Mouse (Mus musculus): ENCODE data around the gene Chst12.
"Not testable (repeated sequence)": the region's sequence is repeated elsewhere in the genome, so short reads cannot be mapped to it uniquely, and the experiment has no call there.

The Chst12 gene

DNA sequence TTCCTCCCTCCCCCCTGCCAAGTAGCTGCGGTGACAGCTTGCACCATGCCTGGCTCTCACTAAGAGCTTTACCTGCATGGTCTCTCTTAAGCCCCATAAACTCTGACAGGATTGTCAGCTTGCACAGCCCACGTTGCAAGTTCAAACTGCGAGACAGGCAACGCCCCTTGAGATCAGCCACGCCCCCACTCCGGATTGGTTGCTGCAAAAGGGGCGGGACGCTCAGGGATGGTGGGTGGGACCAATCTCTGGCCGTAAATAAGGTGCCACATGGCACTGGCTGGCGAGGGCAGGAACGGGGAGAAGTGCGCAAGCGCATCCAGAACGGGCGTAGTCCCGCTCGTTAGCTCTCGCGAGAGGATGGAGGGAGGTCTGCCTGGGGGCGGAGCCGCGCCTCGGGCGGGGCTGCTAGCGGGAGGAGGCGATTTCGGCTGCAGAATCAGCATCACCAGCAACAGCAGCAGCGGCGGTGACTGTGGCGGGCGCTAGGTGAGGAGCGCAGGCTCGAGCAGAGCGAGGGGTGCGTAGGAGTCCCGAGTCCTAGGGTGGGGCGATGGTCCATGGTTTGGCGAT is at the start of gene Chst12:
Gene Chst12, plus strand, starts transcription at position 343 of the 573 bp plus-strand sequence.
- DNase-seq, result peak; percentile 99

- no peak for DNase-seq
Measured at GRCm38 (mm10) chr5:140461476-140461875, 43.9 kb upstream of the Chst12 start.

DNA sequence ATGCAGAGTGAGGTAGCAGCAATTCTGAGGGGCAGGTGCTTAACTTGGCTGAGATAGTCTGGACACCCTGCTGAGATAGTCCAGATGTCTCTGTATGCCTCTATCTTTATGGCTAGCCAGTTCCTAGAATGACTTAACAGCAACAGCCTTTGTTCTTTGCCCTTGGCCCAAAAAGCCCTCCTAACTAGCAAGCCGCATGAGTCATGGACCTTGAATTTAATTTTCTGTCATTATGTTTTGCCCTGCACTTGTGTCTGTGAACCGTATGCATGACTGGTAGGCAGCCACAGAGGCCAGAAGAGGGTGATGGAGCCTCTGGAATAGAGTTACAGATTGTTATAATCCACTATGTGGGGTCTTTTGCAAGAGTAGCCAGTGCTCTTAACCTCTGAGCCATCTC is 42.2 kb upstream of the Chst12 start:
- not testable (repeated sequence) for DNase-seq

DNA sequence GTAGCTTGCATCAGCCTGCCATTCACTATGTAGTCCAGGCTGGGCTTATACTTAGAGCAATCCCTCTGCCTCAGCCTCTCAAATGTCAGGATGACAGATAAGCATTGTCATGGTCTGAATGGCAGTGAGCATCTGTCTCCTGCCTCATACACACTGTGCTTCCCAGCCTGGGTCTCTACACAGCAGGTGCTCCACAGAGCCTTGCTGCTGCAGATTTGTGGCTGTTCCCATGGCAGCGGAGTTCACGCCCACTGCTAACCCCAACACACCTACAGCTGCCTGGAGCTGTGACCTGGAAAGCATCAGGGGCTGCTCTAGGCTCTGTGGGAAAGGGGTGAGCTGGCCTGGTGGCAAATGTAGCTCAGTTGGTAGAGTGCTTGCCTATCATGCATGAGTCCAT is 40.4 kb upstream of the Chst12 start:
- no peak for DNase-seq

- DNase-seq, result no peak
Measured at GRCm38 (mm10) chr5:140472336-140472735, 33.0 kb upstream of the Chst12 start.

GRCm38 (mm10) chr5:140481458-140481857 is 23.9 kb upstream of the Chst12 start:
- no peak for DNase-seq

DNA sequence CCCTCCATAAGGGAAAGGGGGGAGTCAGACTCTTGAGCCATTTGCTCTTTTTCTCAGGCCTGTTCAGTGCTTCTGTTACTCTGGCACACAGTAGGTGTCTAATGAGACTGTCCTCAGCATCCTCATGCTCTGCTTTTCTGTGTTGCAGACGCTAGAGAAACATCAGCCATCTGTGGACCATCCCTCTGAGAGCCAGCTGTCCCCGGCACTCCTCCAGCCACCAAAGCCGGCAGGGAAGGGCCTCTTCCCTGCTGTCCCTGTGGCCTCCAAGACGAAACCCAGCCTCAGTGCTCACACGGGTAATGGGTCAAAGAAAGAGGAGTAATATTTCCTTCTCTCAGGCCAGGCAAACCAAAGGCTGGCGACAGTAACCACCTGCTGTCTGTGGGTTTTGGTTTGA is 14.2 kb upstream of the Chst12 start:
- DNase-seq, result no peak

- DNase-seq, result no peak
Measured at GRCm38 (mm10) chr5:140492684-140493233, 12.6 kb upstream of the Chst12 start.

GRCm38 (mm10) chr5:140498176-140498575 is 7.2 kb upstream of the Chst12 start:
- no peak for DNase-seq

DNA sequence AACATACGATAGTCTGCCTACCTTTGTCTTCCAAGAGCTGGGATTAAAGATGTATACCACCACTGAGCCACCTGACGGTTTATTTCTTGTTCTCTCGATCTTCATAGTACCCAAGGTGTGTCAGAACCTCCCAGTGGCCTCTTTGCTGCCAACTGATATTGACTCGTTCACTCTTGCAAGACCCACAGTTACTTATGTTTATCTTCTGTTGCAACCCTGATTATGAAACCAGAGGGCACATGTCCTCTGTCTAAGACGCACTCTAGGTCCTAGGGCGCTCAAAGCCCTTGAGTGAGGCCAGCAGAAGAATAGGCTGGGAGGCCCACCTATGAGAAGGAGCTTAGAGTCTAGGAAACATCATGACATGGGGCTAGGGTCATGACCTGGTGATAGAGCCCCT is 4.6 kb upstream of the Chst12 start:
- no peak for DNase-seq

- DNase-seq, result no peak
Measured at GRCm38 (mm10) chr5:140501982-140502836, 3.1 kb upstream of the Chst12 start.

DNA sequence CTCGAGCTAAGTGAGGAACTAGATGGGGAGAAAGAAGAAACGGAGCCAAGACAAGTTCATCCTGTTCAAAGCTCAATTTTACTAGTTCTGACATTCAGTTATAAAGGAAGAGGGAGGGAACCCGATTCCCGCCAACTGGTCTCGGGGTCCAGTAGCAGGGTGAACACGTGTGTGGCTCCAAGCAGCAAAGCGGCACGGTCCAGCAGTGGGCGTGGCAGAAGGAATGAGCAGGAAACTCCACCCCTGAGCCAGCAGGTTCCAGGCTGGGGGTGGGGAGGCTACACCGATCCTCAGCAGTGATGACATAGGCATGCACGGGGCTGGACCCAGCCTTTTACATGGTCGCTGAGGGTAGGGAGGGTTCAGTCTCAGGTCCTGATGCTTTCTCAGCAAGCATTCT is 2.4 kb upstream of the Chst12 start:
- peak; percentile 86 for DNase-seq

GRCm38 (mm10) chr5:140506096-140506794 is 895 bp downstream of the Chst12 start:
- no peak for DNase-seq

DNA sequence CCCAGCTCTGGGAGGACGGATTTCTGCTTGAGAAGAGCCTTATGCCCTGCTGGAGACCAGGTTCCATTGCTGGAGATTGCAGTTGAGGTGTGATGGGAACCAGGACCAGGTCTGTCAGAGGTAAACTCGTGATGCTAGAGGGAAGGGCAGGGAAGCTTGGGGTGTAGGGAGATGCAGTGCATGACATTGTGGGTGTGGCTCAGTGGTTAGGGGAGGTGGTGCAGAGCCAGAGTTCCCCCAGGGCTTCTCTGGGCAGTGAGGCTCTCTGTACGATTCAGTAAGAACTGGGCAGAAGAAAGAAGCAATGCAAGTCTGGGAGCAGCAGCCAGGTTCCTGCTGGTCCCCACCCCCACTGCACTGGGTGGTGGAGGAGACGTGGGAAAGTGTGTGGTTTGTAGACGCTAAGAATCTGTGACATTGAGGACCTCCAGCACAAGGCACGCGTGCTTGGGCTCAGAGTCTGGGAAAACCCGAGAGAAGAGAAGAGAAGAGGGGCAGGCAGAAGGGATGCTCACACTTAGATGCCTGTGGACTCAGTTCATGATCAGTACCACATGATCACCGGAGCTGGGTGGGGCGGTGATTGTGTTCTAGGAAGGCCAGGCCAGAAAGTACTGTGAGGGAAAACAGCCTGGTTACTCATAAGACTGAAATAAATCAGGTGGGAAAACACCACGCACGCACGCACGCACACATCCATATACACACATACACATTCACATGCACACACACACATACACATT is 2.3 kb downstream of the Chst12 start:
- no peak for DNase-seq

DNA sequence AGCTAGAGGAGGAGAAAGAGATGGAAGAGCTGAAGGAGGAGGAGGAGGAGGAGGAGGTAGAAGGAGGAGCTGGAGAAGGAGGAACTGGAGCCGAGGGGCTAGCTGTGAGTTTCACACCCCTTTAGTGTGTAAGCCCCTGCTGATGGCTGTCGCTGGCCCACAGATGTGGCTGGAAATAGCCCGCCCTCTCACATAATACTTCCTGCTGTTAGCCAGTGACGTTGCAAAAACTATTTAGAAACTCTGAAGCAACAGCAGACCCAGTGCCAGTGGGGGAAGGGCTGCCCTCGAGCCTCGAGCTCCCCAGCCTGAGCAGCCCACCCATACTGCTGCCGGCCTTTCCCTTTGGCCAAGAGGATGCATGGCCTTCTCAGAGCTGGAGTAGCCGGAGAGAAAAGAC is 3.3 kb downstream of the Chst12 start:
- peak; percentile 29 for DNase-seq

GRCm38 (mm10) chr5:140509204-140509603 is 3.9 kb downstream of the Chst12 start:
- DNase-seq, result no peak

- DNase-seq, result no peak
Measured at GRCm38 (mm10) chr5:140510012-140511000, 5.0 kb downstream of the Chst12 start.

DNA sequence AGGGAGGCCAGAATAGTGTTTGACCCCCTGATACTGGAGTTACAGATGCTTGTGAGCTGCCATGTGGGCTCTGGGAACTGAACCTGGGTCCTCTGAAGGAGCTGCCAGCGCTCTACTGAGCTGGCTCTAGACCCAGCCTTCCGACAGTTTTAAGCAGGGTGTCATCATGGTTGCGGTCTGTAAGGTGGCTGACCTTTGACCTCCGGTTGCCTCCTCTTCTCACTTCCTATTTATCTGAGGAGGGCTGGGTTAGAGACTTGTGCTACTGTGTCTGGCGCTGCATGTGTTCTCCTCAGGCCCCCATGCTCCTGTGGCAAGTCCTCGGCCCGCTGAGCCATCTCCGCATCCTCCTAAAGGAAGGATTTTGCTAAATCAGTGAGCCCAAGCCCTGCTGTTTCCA is 8.6 kb downstream of the Chst12 start:
- no peak for DNase-seq

DNA sequence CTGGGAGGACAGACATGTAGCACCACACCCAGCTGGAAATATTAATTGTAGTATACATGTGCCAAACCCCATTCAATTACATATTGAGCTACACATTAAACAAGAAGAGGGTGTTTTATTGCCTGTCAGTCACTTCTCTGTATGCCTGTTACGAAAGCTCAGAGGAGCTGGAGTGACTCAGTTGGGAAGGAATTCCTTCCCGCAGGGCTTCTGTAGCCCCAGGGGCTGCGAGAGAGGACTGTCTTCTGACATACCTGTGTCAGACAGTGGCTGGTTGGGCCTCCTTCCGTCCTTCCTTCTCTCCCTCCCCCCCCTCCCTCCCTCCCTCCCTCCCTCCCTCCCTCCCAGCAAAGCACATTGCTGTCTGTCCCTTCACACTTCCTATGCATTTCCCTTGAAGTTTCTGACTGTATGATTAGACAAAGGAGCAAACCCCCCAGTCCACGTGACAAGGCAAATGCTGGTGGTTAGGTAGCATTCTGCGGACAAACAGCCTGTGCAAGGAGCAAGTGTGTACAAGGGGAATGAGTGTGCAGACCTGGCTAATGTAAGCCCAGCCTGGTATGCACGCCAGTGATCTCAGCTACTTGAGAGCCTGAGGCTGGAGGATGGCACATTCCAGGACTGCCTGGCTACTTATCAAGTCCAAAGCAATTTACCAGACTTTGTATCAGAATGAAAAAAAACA is 9.6 kb downstream of the Chst12 start:
- no peak for DNase-seq

- DNase-seq, result no peak
Measured at GRCm38 (mm10) chr5:140517159-140517920, 12.0 kb downstream of the Chst12 start.

Measured in kidney, postnatal 14 days (tissue).